Mouse (Mus musculus): Measurements from ENCODE around the gene Ptch2.
A peak's percentile ranks its signal among the peaks of the same experiment; 100 is the strongest.

The Ptch2 gene

GRCm38 (mm10) chr4:117105127-117105526 lies 9.3 kb downstream of the Ptch2 start:
- DNase-seq (ENCODE audit: low spot score), result no peak

- no peak for DNase-seq (ENCODE audit: low spot score)
Measured at GRCm38 (mm10) chr4:117107813-117108523, 12.1 kb downstream of the Ptch2 start.

GRCm38 (mm10) chr4:117108524-117108849 lies 12.6 kb downstream of the Ptch2 start:
- no peak for DNase-seq (ENCODE audit: low spot score)

- DNase-seq (ENCODE audit: low spot score), result no peak
Measured at GRCm38 (mm10) chr4:117109330-117109729, 13.5 kb downstream of the Ptch2 start.

- no peak for DNase-seq (ENCODE audit: low spot score)
Measured at GRCm38 (mm10) chr4:117110249-117110648, 14.4 kb downstream of the Ptch2 start.

- DNase-seq (ENCODE audit: low spot score), result no peak
Measured at GRCm38 (mm10) chr4:117110985-117111384, 15.1 kb downstream of the Ptch2 start.

- no peak for DNase-seq (ENCODE audit: low spot score)
Measured at GRCm38 (mm10) chr4:117113237-117113636, 17.4 kb downstream of the Ptch2 start.

- no peak for DNase-seq (ENCODE audit: low spot score)
Measured at GRCm38 (mm10) chr4:117115592-117115991, 19.7 kb downstream of the Ptch2 start.

- DNase-seq (ENCODE audit: low spot score), result no peak
Measured at GRCm38 (mm10) chr4:117117931-117118330, 22.1 kb downstream of the Ptch2 start.

- DNase-seq (ENCODE audit: low spot score), result no peak
Measured at GRCm38 (mm10) chr4:117119636-117120035, 23.8 kb downstream of the Ptch2 start.

- DNase-seq (ENCODE audit: low spot score), result no peak
Measured at GRCm38 (mm10) chr4:117120052-117120444, 24.2 kb downstream of the Ptch2 start.

- peak; percentile 98 for DNase-seq (ENCODE audit: low spot score)
Measured at GRCm38 (mm10) chr4:117120445-117121414, 24.9 kb downstream of the Ptch2 start.

GRCm38 (mm10) chr4:117122209-117122608 lies 26.3 kb downstream of the Ptch2 start:
- no peak for DNase-seq (ENCODE audit: low spot score)

- DNase-seq (ENCODE audit: low spot score), result no peak
Measured at GRCm38 (mm10) chr4:117123546-117124217, 27.8 kb downstream of the Ptch2 start.

- DNase-seq (ENCODE audit: low spot score), result no peak
Measured at GRCm38 (mm10) chr4:117124218-117124517, 28.3 kb downstream of the Ptch2 start.

GRCm38 (mm10) chr4:117124518-117125347 lies 28.9 kb downstream of the Ptch2 start:
- no peak for DNase-seq (ENCODE audit: low spot score)

- DNase-seq (ENCODE audit: low spot score), result peak; percentile 73
Measured at GRCm38 (mm10) chr4:117125348-117125909, 29.6 kb downstream of the Ptch2 start, which contains the start of gene Btbd19. Gene Btbd19 (minus strand): TSS chr4:117125725.

- peak; percentile 61 for DNase-seq (ENCODE audit: low spot score)
Measured at GRCm38 (mm10) chr4:117125910-117126674, 30.2 kb downstream of the Ptch2 start.

- no peak for DNase-seq (ENCODE audit: low spot score)
Measured at GRCm38 (mm10) chr4:117126675-117127290, 30.9 kb downstream of the Ptch2 start, which contains the start of gene Tctex1d4. Gene Tctex1d4 (plus strand): TSS chr4:117126794.
